Mouse (Mus musculus): ENCODE results near the gene Gpr89.

DNA sequence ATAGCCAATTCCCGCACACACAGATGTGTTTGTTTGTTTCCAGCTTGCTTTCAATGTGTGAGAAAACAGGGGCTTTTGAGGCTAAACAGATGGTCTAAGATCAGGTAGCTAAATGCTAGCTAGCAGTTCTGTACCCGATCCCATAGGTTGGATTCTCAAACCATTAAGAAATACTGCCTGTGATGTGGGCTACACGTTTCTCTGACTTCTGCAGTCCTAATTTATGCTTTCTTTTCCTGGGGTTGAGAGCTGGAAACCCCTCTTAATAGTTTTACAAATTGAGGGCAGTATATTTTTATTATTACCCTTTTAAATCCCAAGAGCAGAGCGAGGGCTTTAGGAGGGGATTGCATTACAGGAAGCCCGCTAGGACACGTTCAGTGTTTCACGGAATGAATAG is 15.8 kb upstream of the Gpr89 start:
- TF ChIP-seq CTCF (conservative IDR thresholded peaks at IDR 0.05; ENCODE audit: low read length) (no peak), NANOG (IDR thresholded peaks at IDR 0.05; ENCODE audit: borderline replicate concordance, low read length) (no peak)
